Mouse (Mus musculus) thymus, postnatal 25 days (tissue): ENCODE data around the gene Abcb11.

Experiments
- DNase-seq: peaks from one replicate; pipeline ENCODE4 v3.0.0; 2022

Gene Abcb11

GRCm38 (mm10) chr2:69264069-69264618, 78.3 kb downstream of the Abcb11 start:
- DNase-seq = no peak

- no peak for DNase-seq
These were observed 94.1 kb downstream of the Abcb11 start for GRCm38 (mm10) chr2:69248221-69248755.

DNA sequence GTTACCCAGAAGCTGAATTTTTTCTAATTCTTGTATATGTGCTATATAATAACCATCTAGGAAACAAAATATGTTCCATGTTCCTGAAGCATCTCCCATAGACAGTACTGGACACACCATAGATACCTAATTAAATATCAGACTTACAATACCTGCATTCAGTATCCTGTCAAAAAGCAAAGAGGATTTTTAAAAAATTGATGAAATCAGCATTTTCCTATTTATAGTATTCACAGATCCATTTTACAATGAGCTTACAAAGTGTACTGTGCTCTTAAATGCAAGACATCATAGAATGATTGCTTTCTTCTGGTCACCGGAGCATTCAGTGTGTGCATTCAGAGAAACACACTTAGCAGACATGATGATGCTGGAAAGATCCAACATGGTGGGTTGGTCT, 95.3 kb downstream of the Abcb11 start:
- DNase-seq = no peak

DNA sequence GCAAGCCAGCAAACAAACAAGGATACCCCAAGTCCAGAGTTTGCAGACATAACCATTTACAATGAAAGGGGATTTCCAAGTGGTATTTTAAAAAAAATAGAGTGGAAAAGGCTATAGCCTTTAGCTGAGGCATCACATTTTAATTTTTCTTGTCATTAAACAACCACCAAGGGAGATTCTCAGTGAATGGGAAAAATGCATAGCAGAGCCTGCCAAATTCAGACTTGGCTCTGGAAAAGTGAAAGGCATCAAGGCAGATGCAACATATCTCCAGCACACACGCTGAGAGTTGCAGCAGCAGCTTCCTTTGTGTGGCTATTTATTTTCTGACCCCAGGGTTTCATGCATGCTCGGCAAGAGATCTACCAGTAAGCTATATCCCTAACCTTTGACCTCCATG, 97.5 kb downstream of the Abcb11 start:
- DNase-seq = no peak

GRCm38 (mm10) chr2:69239315-69239714, 103.1 kb downstream of the Abcb11 start:
- DNase-seq = no peak

- no peak for DNase-seq
These were observed 107.3 kb downstream of the Abcb11 start for GRCm38 (mm10) chr2:69234976-69235678.

GRCm38 (mm10) chr2:69232101-69232500, 110.3 kb downstream of the Abcb11 start:
- no peak for DNase-seq

DNA sequence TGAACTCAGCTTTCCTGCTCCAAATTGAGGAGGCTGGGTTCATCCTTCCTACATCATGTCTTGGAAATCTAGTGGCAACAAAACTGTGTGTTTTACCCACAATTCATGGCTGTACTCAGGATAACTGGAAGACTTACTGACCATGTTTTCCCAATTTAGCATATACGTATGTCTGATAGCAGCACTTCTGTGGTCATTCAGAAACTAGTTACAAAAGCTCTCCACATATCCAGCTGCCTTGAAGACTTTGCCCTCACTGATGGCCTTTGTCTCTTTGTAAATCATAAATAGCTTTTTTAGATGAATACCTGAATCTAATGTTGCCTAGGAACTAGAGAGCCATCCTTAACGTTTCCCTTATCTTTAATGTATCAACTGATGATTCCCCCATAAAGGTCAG, 112.3 kb downstream of the Abcb11 start:
- DNase-seq = no peak

- DNase-seq = no peak
These were observed 113.8 kb downstream of the Abcb11 start for GRCm38 (mm10) chr2:69228635-69229034.

DNA sequence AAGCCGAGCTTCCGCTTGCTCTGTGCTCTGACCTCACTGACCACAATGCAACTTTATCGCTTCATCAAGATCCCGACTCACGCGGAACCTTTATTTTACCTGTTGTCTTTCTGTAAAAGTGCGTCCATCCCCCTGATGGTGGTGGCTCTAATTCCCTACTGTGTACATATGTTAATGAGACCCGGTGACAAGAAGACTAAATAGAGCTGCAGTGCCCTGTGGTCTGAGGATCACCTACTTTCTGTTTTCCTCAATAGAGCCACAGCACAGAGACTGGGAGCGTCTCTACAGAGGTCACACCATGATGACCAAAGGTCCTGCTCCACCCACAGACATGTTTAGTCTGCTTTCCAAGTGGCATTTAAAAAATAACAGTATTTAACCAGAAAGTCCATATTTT, 115.5 kb downstream of the Abcb11 start:
- no peak for DNase-seq

GRCm38 (mm10) chr2:69224724-69225123, 117.7 kb downstream of the Abcb11 start:
- DNase-seq = no peak

GRCm38 (mm10) chr2:69222815-69223214, 119.6 kb downstream of the Abcb11 start:
- no peak for DNase-seq

DNA sequence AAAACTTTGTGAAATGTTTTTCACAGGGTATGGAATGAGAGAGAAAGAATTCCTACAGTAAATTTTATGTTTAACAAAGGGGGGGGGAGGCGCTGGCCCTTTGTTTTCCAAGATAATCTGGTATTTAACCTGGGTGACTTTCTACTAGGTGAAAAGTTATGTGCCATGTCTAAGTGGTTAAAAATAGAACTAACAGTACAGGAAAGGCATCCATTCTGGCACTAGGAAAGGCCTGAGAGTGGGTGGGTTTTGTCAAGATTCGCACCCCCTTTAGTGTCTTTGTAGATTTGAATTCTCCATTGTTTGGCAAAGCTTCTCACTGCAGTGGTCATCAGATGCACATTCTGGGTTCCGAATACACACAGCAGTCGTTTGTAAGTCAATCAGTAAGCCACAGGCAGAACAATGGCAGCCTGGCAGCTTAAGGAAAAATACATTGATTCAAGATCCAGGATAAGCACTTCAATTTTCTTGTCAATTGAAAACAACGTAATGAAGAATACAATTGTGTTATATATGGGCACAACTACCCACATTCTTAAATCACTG, 120.5 kb downstream of the Abcb11 start:
- DNase-seq = no peak

- no peak for DNase-seq
These were observed 127.2 kb downstream of the Abcb11 start for GRCm38 (mm10) chr2:69215242-69215641.

- DNase-seq = no peak
These were observed 129.8 kb downstream of the Abcb11 start for GRCm38 (mm10) chr2:69212652-69213051.

- no peak for DNase-seq
These were observed 131.6 kb downstream of the Abcb11 start, which contains the start of gene G6pc2 for GRCm38 (mm10) chr2:69210773-69211172. G6pc2 (plus strand) TSS chr2:69211073.

DNA sequence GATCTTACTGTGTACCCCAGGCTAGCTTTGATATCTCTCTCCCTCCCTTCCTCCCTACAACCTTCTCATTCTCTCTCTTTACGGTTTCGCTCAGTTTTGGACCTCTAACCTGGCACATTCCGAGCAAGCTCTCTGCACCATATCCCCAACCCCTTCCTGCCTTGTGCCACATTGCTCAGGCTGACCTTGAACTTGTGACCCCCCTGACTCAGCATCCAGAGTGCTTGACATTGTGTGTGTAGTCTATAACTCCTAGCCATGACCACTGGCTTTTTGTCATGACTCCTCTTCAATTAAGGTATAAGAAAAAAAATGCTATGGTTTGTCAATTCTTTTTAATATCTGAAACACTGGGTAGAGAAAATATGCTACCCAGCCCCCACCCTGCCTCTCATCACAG, 132.7 kb downstream of the Abcb11 start:
- DNase-seq = no peak

DNA sequence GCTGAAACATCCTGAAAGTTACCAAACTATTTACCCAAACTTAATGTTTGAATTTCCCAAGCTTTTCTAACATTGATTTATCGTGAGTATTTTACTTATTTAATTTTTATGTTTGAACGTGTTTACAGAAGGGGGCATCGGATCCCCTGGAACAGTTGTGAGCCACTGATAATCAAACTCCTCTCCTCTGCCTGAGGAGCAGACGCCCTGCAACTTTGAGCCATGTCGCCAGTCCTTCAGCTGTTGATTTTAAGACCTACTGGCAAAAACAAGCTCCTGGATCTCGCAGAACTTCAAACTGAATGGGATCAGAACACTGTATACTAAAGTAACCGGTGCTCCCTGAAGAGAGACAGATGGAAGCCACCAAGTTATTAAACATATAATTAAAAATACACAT, 135.9 kb downstream of the Abcb11 start:
- no peak for DNase-seq

DNA sequence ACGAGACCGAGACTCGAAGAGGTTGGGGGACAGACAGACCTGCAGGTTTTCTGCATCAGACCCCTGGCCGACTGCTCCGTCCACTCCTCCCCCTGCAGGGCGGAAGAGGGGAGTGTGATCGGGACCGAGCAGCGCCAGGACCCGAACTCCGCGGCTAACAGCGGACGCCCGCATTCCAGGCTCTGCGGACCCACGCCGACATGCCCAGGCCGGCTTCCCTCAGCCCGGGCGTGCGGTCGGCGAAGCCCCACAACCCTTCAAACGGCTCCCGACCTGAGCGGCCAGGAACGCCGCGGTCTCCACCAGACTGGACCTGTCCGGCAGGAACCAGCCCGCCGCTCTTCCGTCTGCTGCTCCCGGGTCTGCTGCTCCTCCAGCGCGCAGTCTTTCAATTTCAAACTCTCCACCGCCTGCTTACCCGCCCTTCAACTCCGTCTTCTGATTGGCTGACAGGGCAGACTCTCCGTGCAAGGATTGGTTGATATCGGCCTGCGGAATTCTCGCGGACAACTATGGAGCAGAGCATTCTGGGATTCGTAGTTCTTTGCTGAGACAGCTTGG, 136.5 kb downstream of the Abcb11 start, which contains the start of gene Spc25:
TSS of gene Spc25 (minus strand) at position 404 of the 561 bp plus-strand sequence.
- DNase-seq = peak; percentile 90

GRCm38 (mm10) chr2:69205185-69205584, 137.2 kb downstream of the Abcb11 start:
- DNase-seq = no peak

DNA sequence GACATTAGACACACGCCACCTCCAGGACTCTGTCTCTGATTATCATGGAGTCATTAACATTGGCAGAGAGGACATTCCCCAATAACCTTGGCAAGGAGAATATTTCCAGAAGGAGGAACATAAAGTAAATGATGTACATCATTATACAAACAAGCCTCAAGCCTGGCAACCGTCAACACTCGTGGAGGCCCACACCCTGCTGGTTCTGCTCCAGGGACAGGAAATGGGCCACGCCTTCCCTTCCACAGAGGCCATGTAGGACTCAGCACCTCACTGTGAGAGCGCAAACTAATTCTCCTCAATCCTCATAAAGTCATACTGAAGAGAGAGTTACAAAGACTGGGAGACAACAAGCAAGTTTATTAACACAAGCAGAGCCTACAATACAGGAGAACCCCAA, 148.9 kb downstream of the Abcb11 start:
- no peak for DNase-seq

DNA sequence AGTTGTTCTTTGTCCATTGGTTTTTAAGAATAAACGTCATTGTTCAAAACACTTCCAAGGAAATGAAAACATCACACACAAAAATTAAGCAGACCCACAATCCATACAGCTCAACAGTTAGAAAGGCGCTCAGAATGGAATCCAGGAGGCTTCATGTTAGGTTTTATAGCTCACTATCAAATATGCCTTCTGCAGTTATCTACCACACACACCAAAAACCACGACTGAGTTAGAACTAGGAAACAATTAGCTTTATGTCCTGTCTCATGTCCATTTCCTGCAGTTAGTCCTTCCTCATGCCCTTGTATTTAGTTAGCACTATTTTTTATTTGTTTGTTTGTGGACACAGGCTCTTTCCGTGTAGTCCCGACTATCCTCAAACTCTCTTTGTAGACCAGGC, 151.4 kb downstream of the Abcb11 start:
- no peak for DNase-seq

- no peak for DNase-seq
These were observed 153.2 kb downstream of the Abcb11 start for GRCm38 (mm10) chr2:69189222-69189621.

- no peak for DNase-seq
These were observed 153.7 kb downstream of the Abcb11 start for GRCm38 (mm10) chr2:69188732-69189131.
